Mouse (Mus musculus) kidney, embryonic 16.5 days (tissue): Measurements from ENCODE around the gene Nup107. TPM values are rescaled to one million over a fixed set of nuclear protein-coding genes. Genes with fewer than 3 reads are reported as not detected.

Experiments
- ATAC-seq: fragments of 200-750 bp; cut with Nextera tagmentation; 2 replicates; pipeline ENCODE4 v1.8.0; 2017; ENCODE audit warnings: moderate TSS enrichment; ENCODE audit not compliant: low FRiP score, low TSS enrichment
- H3K27ac ChIP-seq: fragments of 300-500 bp; sonication (generic); 2 replicates; pipeline ENCODE4 v1.5.1; 2014; ENCODE audit warnings: low read length
- H3K27me3 ChIP-seq: fragments of 300-500 bp; sonication (generic); 2 replicates; pipeline ENCODE4 v1.6.1; 2014; ENCODE audit warnings: low read length, control low read depth, mixed read lengths; ENCODE audit not compliant: insufficient read depth
- H3K36me3 ChIP-seq: fragments of 300-500 bp; sonication (generic); 2 replicates; pipeline ENCODE4 v1.6.1; 2014; ENCODE audit warnings: low read length, control low read depth, mixed read lengths; ENCODE audit not compliant: insufficient read depth
- H3K4me1 ChIP-seq: fragments of 300-500 bp; sonication (generic); 2 replicates; pipeline ENCODE4 v1.6.1; 2014; ENCODE audit warnings: low read length, control low read depth, mixed read lengths; ENCODE audit not compliant: insufficient read depth
- H3K4me2 ChIP-seq: fragments of 300-500 bp; sonication (generic); replicated peaks from 2 replicates; pipeline ENCODE4 v1.6.1; 2014; ENCODE audit warnings: low read depth, low read length
- H3K4me3 ChIP-seq: fragments of 300-500 bp; sonication (generic); 2 replicates; pipeline ENCODE4 v1.5.1; 2014; ENCODE audit warnings: mild to moderate bottlenecking, low read length
- H3K9ac ChIP-seq: fragments of 300-500 bp; sonication (generic); replicated peaks from 2 replicates; pipeline ENCODE4 v1.6.1; 2014; ENCODE audit warnings: low read length
- H3K9me3 ChIP-seq: fragments of 300-500 bp; sonication (generic); 2 replicates; pipeline ENCODE4 v1.6.1; 2016; ENCODE audit warnings: low read length, control low read depth
- WGBS: fragments of 180-500 bp; shearing (Covaris S2); extraction: QIAGEN DNeasy Blood & Tissue Kit; methylation state at CpG from one replicate; pipeline ENCODE4 v1.1.7; 2014; 5-methylcytosine and 5-hydroxymethylcytosine counted together
- polyA plus RNA-seq: library from polyadenylated mRNA; unstranded; fragments of >200 nt; fragmentation: Nextera tagmentation; extraction: Ambion mirVana; gene quantifications from 2 replicates; pipeline ENCODE4 v1.2.1, GENCODE M21; 2015

Nup107 gene
- polyA plus RNA-seq, 1 experiment from 2014 or later, result 64.8 TPM

GRCm38 (mm10) chr10:117808068-117808467, 15.6 kb upstream of the Nup107 start:
- 65% methylated on average over 6 of the region's 6 CpGs for WGBS

GRCm38 (mm10) chr10:117805919-117806318, 13.4 kb upstream of the Nup107 start:
- Histone ChIP-seq H3K4me1 (no peaks in the 10 kb centered on the region), H3K27me3 (no peaks in the 10 kb centered on the region), H3K9me3 (no peaks in the 10 kb centered on the region), H3K9ac (no peak overlapping the region), H3K4me2 (no peak overlapping the region), H3K36me3 (0 out of 2 replicates have a peak, but pooled peaks cover 1% of the 10 kb centered on the region), H3K4me3 (no peak overlapping the region), H3K27ac (no peak overlapping the region)
- WGBS, result 61% methylated on average over 9 of the region's 9 CpGs
- no peak for ATAC-seq

More at GRCm38 (mm10) chr10:117808068-117808467, 15.6 kb upstream of the Nup107 start:
- H3K27me3 ChIP-seq, result no peaks in the 10 kb centered on the region
- H3K9me3 ChIP-seq, result no peaks in the 10 kb centered on the region
- H3K36me3 ChIP-seq, result peaks cover 6% of the 10 kb centered on the region
- H3K4me3 ChIP-seq, result no peak overlapping the region
- no peak overlapping the region for H3K9ac ChIP-seq
- H3K4me2 ChIP-seq, result no peak overlapping the region
- H3K27ac ChIP-seq, result no peak overlapping the region
- no peak for ATAC-seq
- no peaks in the 10 kb centered on the region for H3K4me1 ChIP-seq

GRCm38 (mm10) chr10:117803870-117804850, 11.7 kb upstream of the Nup107 start:
- 82% methylated on average over 31 of the region's 31 CpGs for WGBS

GRCm38 (mm10) chr10:117801886-117802285, 9.4 kb upstream of the Nup107 start:
- Histone ChIP-seq H3K27ac (no peak overlapping the region), H3K36me3 (no peaks in the 10 kb centered on the region), H3K9ac (no peak overlapping the region), H3K4me2 (no peak overlapping the region), H3K27me3 (no peaks in the 10 kb centered on the region), H3K4me3 (no peak overlapping the region), H3K4me1 (no peaks in the 10 kb centered on the region), H3K9me3 (no peaks in the 10 kb centered on the region)
- no peak for ATAC-seq
- 94% methylated on average over 9 of the region's 9 CpGs for WGBS

More at GRCm38 (mm10) chr10:117803870-117804850, 11.7 kb upstream of the Nup107 start:
- no peaks in the 10 kb centered on the region for H3K4me1 ChIP-seq
- H3K27ac ChIP-seq, result no peak overlapping the region
- no peak overlapping the region for H3K9ac ChIP-seq
- no peaks in the 10 kb centered on the region for H3K36me3 ChIP-seq
- H3K4me2 ChIP-seq, result no peak overlapping the region
- H3K27me3 ChIP-seq, result no peaks in the 10 kb centered on the region
- H3K9me3 ChIP-seq, result no peaks in the 10 kb centered on the region
- H3K4me3 ChIP-seq, result no peak overlapping the region
- no peak for ATAC-seq

- no peak for ATAC-seq
- Histone ChIP-seq H3K9ac (no peak overlapping the region), H3K27ac (no peak overlapping the region), H3K36me3 (no peaks in the 10 kb centered on the region), H3K4me3 (no peak overlapping the region), H3K4me1 (no peaks in the 10 kb centered on the region), H3K4me2 (no peak overlapping the region), H3K27me3 (no peaks in the 10 kb centered on the region), H3K9me3 (peaks cover 5% of the 10 kb centered on the region; the same call in 1 of the 2 replicates)
- 86% methylated on average over 11 of the region's 11 CpGs for WGBS
Measured at GRCm38 (mm10) chr10:117799806-117800205, 7.3 kb upstream of the Nup107 start.

- no peak overlapping the region for H3K9ac ChIP-seq
- H3K4me3 ChIP-seq, result no peak overlapping the region
- H3K36me3 ChIP-seq, result no peaks in the 10 kb centered on the region
- no peaks in the 10 kb centered on the region for H3K27me3 ChIP-seq
- no peak for ATAC-seq
- peaks cover 5% of the 10 kb centered on the region; the same call in 1 of the 2 replicates for H3K9me3 ChIP-seq
- no peak overlapping the region for H3K4me2 ChIP-seq
- 75% methylated on average over 6 of the region's 6 CpGs for WGBS
- H3K4me1 ChIP-seq, result peaks cover 1% of the 10 kb centered on the region; the same call in 1 of the 2 replicates
- H3K27ac ChIP-seq, result no peak overlapping the region
Measured at GRCm38 (mm10) chr10:117798436-117799035, 6.0 kb upstream of the Nup107 start.

- Histone ChIP-seq H3K27ac (no peak overlapping the region), H3K4me1 (peaks cover 8% of the 10 kb centered on the region), H3K4me3 (no peak overlapping the region), H3K36me3 (no peaks in the 10 kb centered on the region), H3K27me3 (no peaks in the 10 kb centered on the region), H3K9ac (no peak overlapping the region), H3K4me2 (no peak overlapping the region), H3K9me3 (peaks cover 5% of the 10 kb centered on the region; the same call in 1 of the 2 replicates)
- no peak for ATAC-seq
- WGBS, result 68% methylated on average over 7 of the region's 7 CpGs
Measured at GRCm38 (mm10) chr10:117797684-117798083, 5.2 kb upstream of the Nup107 start.

- Histone ChIP-seq H3K27ac (no peak overlapping the region), H3K9ac (no peak overlapping the region), H3K27me3 (no peaks in the 10 kb centered on the region), H3K36me3 (no peaks in the 10 kb centered on the region), H3K4me1 (peaks cover 8% of the 10 kb centered on the region), H3K9me3 (peaks cover 5% of the 10 kb centered on the region; the same call in 1 of the 2 replicates), H3K4me2 (no peak overlapping the region), H3K4me3 (no peak overlapping the region)
- no peak for ATAC-seq
- WGBS, result 91% methylated on average over 12 of the region's 12 CpGs
Measured at GRCm38 (mm10) chr10:117797106-117797505, 4.6 kb upstream of the Nup107 start.

- no peak overlapping the region for H3K4me3 ChIP-seq
- H3K9ac ChIP-seq, result no peak overlapping the region
- no peak for ATAC-seq
- 95% methylated on average over 7 of the region's 7 CpGs for WGBS
- no peaks in the 10 kb centered on the region for H3K36me3 ChIP-seq
- H3K27me3 ChIP-seq, result no peaks in the 10 kb centered on the region
- peaks cover 15% of the 10 kb centered on the region for H3K4me1 ChIP-seq
- no peak overlapping the region for H3K27ac ChIP-seq
- H3K4me2 ChIP-seq, result no peak overlapping the region
- peaks cover 5% of the 10 kb centered on the region; the same call in 1 of the 2 replicates for H3K9me3 ChIP-seq
Measured at GRCm38 (mm10) chr10:117796181-117796580, 3.7 kb upstream of the Nup107 start.
